Mouse (Mus musculus): ENCODE measurements around the gene Fmr1. TPM values are rescaled to one million over a fixed set of nuclear protein-coding genes. Genes with fewer than 3 reads are reported as not detected.
A peak's percentile ranks its signal among the peaks of the same experiment; 100 is the strongest.

Gene Fmr1
- 19.9 and 21.1 TPM in 2 replicates for total RNA-seq (2014; rRNA removed)
- 3.2 and 3.7 TPM in 2 replicates for polyA plus RNA-seq (2012; rRNA removed)

GRCm38 (mm10) chrX:68678333-68678740 is at the start of gene Fmr1:
TSS of gene Fmr1 (plus strand) at chrX:68678541.
- H3K27ac ChIP-seq (replicated peaks; ENCODE audit: insufficient read depth, low read depth, low read length) = peak within 1 kb of the TSS; percentile 67
- H3K27me3 ChIP-seq (ENCODE audit: control insufficient read depth, insufficient read depth, low read length) = no peaks in the 10 kb centered on the region
- no peaks in the 10 kb centered on the region for H3K79me2 ChIP-seq (ENCODE audit: control insufficient read depth, insufficient read depth, low read length)
- peak within 1 kb of the TSS; percentile 77 for H3K9ac ChIP-seq (ENCODE audit: low read depth, low read length)
- TF ChIP-seq POLR2A (IDR thresholded peaks at IDR 0.05; ENCODE audit: extremely low read depth, insufficient read depth, low read length) (peak; percentile 82), CTCF (IDR thresholded peaks at IDR 0.05; ENCODE audit: low read depth, low read length) (no peak)
- DNase-seq (ENCODE audit: extremely low read depth, low read depth, low spot score) = peak; percentile 84
- WGBS = 1% methylated on average over 40 of the region's 49 CpGs
- H3K4me1 ChIP-seq (ENCODE audit: control insufficient read depth, insufficient read depth, low read length) = no peaks in the 10 kb centered on the region
- no peaks in the 10 kb centered on the region for H3K36me3 ChIP-seq (ENCODE audit: control insufficient read depth, insufficient read depth, low read length)
- H3K4me3 ChIP-seq (ENCODE audit: insufficient read depth, low read depth, low read length) = peak within 1 kb of the TSS; percentile 99

- no peak overlapping the region for H3K9ac ChIP-seq (ENCODE audit: low read depth, low read length)
- TF ChIP-seq POLR2A (IDR thresholded peaks at IDR 0.05; ENCODE audit: extremely low read depth, insufficient read depth, low read length) (no peak), CTCF (IDR thresholded peaks at IDR 0.05; ENCODE audit: low read depth, low read length) (no peak)
- no peaks in the 10 kb centered on the region for H3K36me3 ChIP-seq (ENCODE audit: control insufficient read depth, insufficient read depth, low read length)
- DNase-seq (ENCODE audit: extremely low read depth, low read depth, low spot score) = no peak
- H3K27ac ChIP-seq (replicated peaks; ENCODE audit: insufficient read depth, low read depth, low read length) = no peak overlapping the region
- H3K4me3 ChIP-seq (ENCODE audit: insufficient read depth, low read depth, low read length) = no peak overlapping the region
- 13% methylated on average over 1 of the region's 1 CpGs for WGBS
- H3K27me3 ChIP-seq (ENCODE audit: control insufficient read depth, insufficient read depth, low read length) = no peaks in the 10 kb centered on the region
- no peaks in the 10 kb centered on the region for H3K4me1 ChIP-seq (ENCODE audit: control insufficient read depth, insufficient read depth, low read length)
- H3K79me2 ChIP-seq (ENCODE audit: control insufficient read depth, insufficient read depth, low read length) = no peaks in the 10 kb centered on the region
These were observed 36.7 kb upstream of the Fmr1 start for GRCm38 (mm10) chrX:68641603-68642002.

GRCm38 (mm10) chrX:68645154-68645919 is 33.0 kb upstream of the Fmr1 start:
- Histone ChIP-seq H3K27ac (replicated peaks; ENCODE audit: insufficient read depth, low read depth, low read length) (no peak overlapping the region), H3K27me3 (ENCODE audit: control insufficient read depth, insufficient read depth, low read length) (no peaks in the 10 kb centered on the region), H3K9ac (ENCODE audit: low read depth, low read length) (no peak overlapping the region), H3K4me1 (ENCODE audit: control insufficient read depth, insufficient read depth, low read length) (no peaks in the 10 kb centered on the region), H3K36me3 (ENCODE audit: control insufficient read depth, insufficient read depth, low read length) (no peaks in the 10 kb centered on the region), H3K4me3 (ENCODE audit: insufficient read depth, low read depth, low read length) (no peak overlapping the region), H3K79me2 (ENCODE audit: control insufficient read depth, insufficient read depth, low read length) (no peaks in the 10 kb centered on the region)
- TF ChIP-seq POLR2A (IDR thresholded peaks at IDR 0.05; ENCODE audit: extremely low read depth, insufficient read depth, low read length) = no peak
- TF ChIP-seq CTCF (IDR thresholded peaks at IDR 0.05; ENCODE audit: low read depth, low read length) = no peak
- WGBS = 69% methylated on average over 7 of the region's 7 CpGs
- DNase-seq (ENCODE audit: extremely low read depth, low read depth, low spot score) = no peak

- H3K9ac ChIP-seq (ENCODE audit: low read depth, low read length) = no peak overlapping the region
- no peak overlapping the region for H3K27ac ChIP-seq (replicated peaks; ENCODE audit: insufficient read depth, low read depth, low read length)
- no peaks in the 10 kb centered on the region for H3K79me2 ChIP-seq (ENCODE audit: control insufficient read depth, insufficient read depth, low read length)
- H3K4me1 ChIP-seq (ENCODE audit: control insufficient read depth, insufficient read depth, low read length) = no peaks in the 10 kb centered on the region
- no peaks in the 10 kb centered on the region for H3K36me3 ChIP-seq (ENCODE audit: control insufficient read depth, insufficient read depth, low read length)
- H3K27me3 ChIP-seq (ENCODE audit: control insufficient read depth, insufficient read depth, low read length) = no peaks in the 10 kb centered on the region
- no peak overlapping the region for H3K4me3 ChIP-seq (ENCODE audit: insufficient read depth, low read depth, low read length)
- WGBS = 35% methylated on average over 1 of the region's 1 CpGs
- TF ChIP-seq CTCF (IDR thresholded peaks at IDR 0.05; ENCODE audit: low read depth, low read length) (no peak), POLR2A (IDR thresholded peaks at IDR 0.05; ENCODE audit: extremely low read depth, insufficient read depth, low read length) (no peak)
- DNase-seq (ENCODE audit: extremely low read depth, low read depth, low spot score) = peak; percentile 46
These were observed 833 bp upstream of the Fmr1 start for GRCm38 (mm10) chrX:68677508-68677907.

- no peak for TF ChIP-seq CTCF (IDR thresholded peaks at IDR 0.05; ENCODE audit: low read depth, low read length)
- TF ChIP-seq POLR2A (IDR thresholded peaks at IDR 0.05; ENCODE audit: extremely low read depth, insufficient read depth, low read length) = no peak
- Histone ChIP-seq H3K4me1 (ENCODE audit: control insufficient read depth, insufficient read depth, low read length) (no peaks in the 10 kb centered on the region), H3K27ac (replicated peaks; ENCODE audit: insufficient read depth, low read depth, low read length) (peak overlapping the region; percentile 67), H3K27me3 (ENCODE audit: control insufficient read depth, insufficient read depth, low read length) (no peaks in the 10 kb centered on the region), H3K9ac (ENCODE audit: low read depth, low read length) (peak overlapping the region; percentile 77), H3K4me3 (ENCODE audit: insufficient read depth, low read depth, low read length) (peak overlapping the region; percentile 99), H3K36me3 (ENCODE audit: control insufficient read depth, insufficient read depth, low read length) (no peaks in the 10 kb centered on the region), H3K79me2 (ENCODE audit: control insufficient read depth, insufficient read depth, low read length) (no peaks in the 10 kb centered on the region)
- DNase-seq (ENCODE audit: extremely low read depth, low read depth, low spot score) = peak; percentile 7
- under 1% methylated on average over 44 of the region's 67 CpGs for WGBS
These were observed 610 bp downstream of the Fmr1 start for GRCm38 (mm10) chrX:68678815-68679486.
